Mouse (Mus musculus) adrenal gland, postnatal 36 days (tissue): ENCODE data around the gene Plcg1. TPM values are rescaled to one million over a fixed set of nuclear protein-coding genes. Genes with fewer than 3 reads are reported as not detected.

Experiments used
- total RNA-seq, 2 experiments: library from RNA; stranded (reverse); gene quantifications; 2 replicates each; pipeline ENCODE4 v1.2.3; 2021

Plcg1 gene
- total RNA-seq, 2 experiments from 2014 or later: 51.7 to 62.2 TPM

Other genes starting within 250 kb of the Plcg1 start
- 10 to 100 TPM; 79.6 to 97.2 TPM for gene Top1, start 85.4 kb upstream of the Plcg1 start, total RNA-seq
- gene Zhx3, start 141.7 kb downstream of the Plcg1 start, total RNA-seq: 100 to 1,000 TPM in 1 of 2 experiments, 10 to 100 TPM in 1; 60.4 to 116 TPM
- gene Lpin3, start 149.4 kb downstream of the Plcg1 start, total RNA-seq: 10 to 100 TPM; 22.9 to 71.7 TPM
- not detected for gene Emilin3, start 181.0 kb downstream of the Plcg1 start, total RNA-seq